Mouse (Mus musculus) MEL (cell line): ENCODE measurements around the gene Ccdc117. TPM values are rescaled to one million over a fixed set of nuclear protein-coding genes. Genes with fewer than 3 reads are reported as not detected.

Experiments
- DNase-seq: peaks from one replicate; pipeline ENCODE4 v3.0.0; 2011; ENCODE audit warnings: low read depth, low spot score
- H3K27ac ChIP-seq: 2 replicates; pipeline ENCODE4 v1.5.1; 2012; ENCODE audit warnings: low read depth, mild to moderate bottlenecking, control low read depth, low read length, moderate library complexity; ENCODE audit not compliant: control insufficient read depth
- H3K27me3 ChIP-seq, 2 experiments: fragments of 150-350 bp in 1 of 2; sonication (generic) in 1 of 2; 2 replicates each; pipeline ENCODE4 v1.6.1; 2012; ENCODE audit warnings: low read length in 2 of 2, mild to moderate bottlenecking in 2 of 2, improper control_type of control experiment in 1 of 2, moderate library complexity in 1 of 2; ENCODE audit not compliant: insufficient read depth in 2 of 2, control insufficient read depth in 1 of 2
- H3K36me3 ChIP-seq, 2 experiments: 2 replicates each; pipeline ENCODE4 v1.6.1; 2012 to 2014; ENCODE audit warnings: low read length in 2 of 2, improper control_type of control experiment in 1 of 2, inconsistent platforms in 1 of 2, mild to moderate bottlenecking in 1 of 2; ENCODE audit not compliant: insufficient read depth in 2 of 2, control insufficient read depth in 1 of 2
- H3K4me1 ChIP-seq, 2 experiments: fragments of 150-350 bp in 1 of 2; sonication (generic) in 1 of 2; 2 replicates each; pipeline ENCODE4 v1.6.1; 2012; ENCODE audit warnings: low read length in 2 of 2, improper control_type of control experiment in 1 of 2, mild to moderate bottlenecking in 1 of 2; ENCODE audit not compliant: insufficient read depth in 2 of 2, control insufficient read depth in 1 of 2
- H3K4me3 ChIP-seq, 2 experiments: fragments of 150-350 bp in 1 of 2; sonication (generic) in 1 of 2; 2 replicates each; pipeline ENCODE4 v1.5.1; 2012; ENCODE audit warnings: low read depth in 2 of 2, low read length in 2 of 2, mild to moderate bottlenecking in 2 of 2, moderate library complexity in 2 of 2, control low read depth in 1 of 2, improper control_type of control experiment in 1 of 2; ENCODE audit not compliant: control insufficient read depth in 1 of 2, insufficient read depth in 1 of 2
- H3K79me2 ChIP-seq: 2 replicates; pipeline ENCODE4 v1.6.1; 2012; ENCODE audit warnings: mild to moderate bottlenecking, low read length, moderate library complexity; ENCODE audit not compliant: control insufficient read depth, poor library complexity, insufficient read depth
- H3K9ac ChIP-seq: 2 replicates; pipeline ENCODE4 v1.6.1; 2012; ENCODE audit warnings: low read depth, mild to moderate bottlenecking, control low read depth, low read length, moderate library complexity; ENCODE audit not compliant: control insufficient read depth, poor library complexity, severe bottlenecking
- H3K9me3 ChIP-seq: fragments of 150-350 bp; sonication (generic); replicated peaks from 2 replicates; pipeline ENCODE4 v1.6.1; 2012; ENCODE audit warnings: mild to moderate bottlenecking, low read length, improper control_type of control experiment, moderate library complexity; ENCODE audit not compliant: insufficient read depth
- CHD2 ChIP-seq: IDR thresholded peaks from 2 replicates; pipeline ENCODE4 v1.6.1; 2011; ENCODE audit warnings: low read length, improper control_type of control experiment
- CTCF ChIP-seq, 3 experiments: IDR thresholded peaks in 2 of 3; conservative IDR thresholded peaks in 1 of 3; 2 replicates each; pipeline ENCODE4 v1.5.1; 2011 to 2012; ENCODE audit warnings: low read length in 3 of 3, low read depth in 2 of 3, mild to moderate bottlenecking in 2 of 3, improper control_type of control experiment in 1 of 3, inconsistent platforms in 1 of 3, mixed read lengths in 1 of 3, moderate library complexity in 1 of 3; ENCODE audit not compliant: control insufficient read depth in 1 of 3, insufficient read depth in 1 of 3, poor library complexity in 1 of 3, severe bottlenecking in 1 of 3
- EP300 ChIP-seq, 2 experiments: IDR thresholded peaks; 2 replicates each; pipeline ENCODE4 v1.6.1; 2011; ENCODE audit warnings: improper control_type of control experiment in 2 of 2, low read length in 2 of 2, low read depth in 1 of 2, mild to moderate bottlenecking in 1 of 2
- KAT2A ChIP-seq: conservative IDR thresholded peaks from 2 replicates; pipeline ENCODE4 v1.6.1; 2012; ENCODE audit warnings: low read depth, low read length, improper control_type of control experiment, inconsistent platforms
- MEF2A ChIP-seq: IDR thresholded peaks from 2 replicates; pipeline ENCODE4 v1.6.1; 2014; ENCODE audit warnings: low read depth, mild to moderate bottlenecking, inconsistent platforms, low read length, improper control_type of control experiment; ENCODE audit not compliant: poor library complexity, insufficient replicate concordance, severe bottlenecking; ENCODE audit errors: extremely low read depth
- MXI1 ChIP-seq: IDR thresholded peaks from 2 replicates; pipeline ENCODE4 v1.6.1; 2011; ENCODE audit warnings: mild to moderate bottlenecking, low read depth, low read length, improper control_type of control experiment
- NRF1 ChIP-seq: IDR thresholded peaks from 2 replicates; pipeline ENCODE4 v1.6.1; 2014; ENCODE audit warnings: low read depth, mild to moderate bottlenecking, inconsistent platforms, low read length, improper control_type of control experiment, moderate library complexity; ENCODE audit not compliant: poor library complexity, insufficient read depth, severe bottlenecking
- POLR2A ChIP-seq, 2 experiments: IDR thresholded peaks; 2 replicates each; pipeline ENCODE4 v1.6.1; 2011 to 2012; ENCODE audit warnings: low read length in 2 of 2, mild to moderate bottlenecking in 2 of 2, control low read depth in 1 of 2, improper control_type of control experiment in 1 of 2, low read depth in 1 of 2, moderate library complexity in 1 of 2; ENCODE audit not compliant: control insufficient read depth in 1 of 2, insufficient read depth in 1 of 2, poor library complexity in 1 of 2
- POLR2AphosphoS2 ChIP-seq: IDR thresholded peaks from 2 replicates; pipeline ENCODE4 v1.6.1; 2011; ENCODE audit warnings: low read length, improper control_type of control experiment
- RAD21 ChIP-seq: IDR thresholded peaks from 2 replicates; pipeline ENCODE4 v1.6.1; 2011; ENCODE audit warnings: mild to moderate bottlenecking, low read depth, low read length, improper control_type of control experiment
- SIN3A ChIP-seq: IDR thresholded peaks from 2 replicates; pipeline ENCODE4 v1.6.1; 2012; ENCODE audit warnings: low read length, improper control_type of control experiment, inconsistent platforms
- TAL1 ChIP-seq: IDR thresholded peaks from 2 replicates; pipeline ENCODE4 v1.6.1; 2012; ENCODE audit warnings: mild to moderate bottlenecking, inconsistent platforms, low read length, moderate library complexity, mixed read lengths
- TBP ChIP-seq: IDR thresholded peaks from 2 replicates; pipeline ENCODE4 v1.8.0; 2011; ENCODE audit warnings: low read depth, low read length, improper control_type of control experiment
- UBTF ChIP-seq: IDR thresholded peaks from 2 replicates; pipeline ENCODE4 v1.6.1; 2012; ENCODE audit warnings: low read depth, mild to moderate bottlenecking, inconsistent platforms, low read length, improper control_type of control experiment, moderate library complexity, borderline replicate concordance; ENCODE audit not compliant: insufficient read depth
- USF2 ChIP-seq, 2 experiments: IDR thresholded peaks; 2 replicates each; pipeline ENCODE4 v1.6.1; 2011 to 2012; ENCODE audit warnings: improper control_type of control experiment in 2 of 2, low read length in 2 of 2, borderline replicate concordance in 1 of 2, inconsistent platforms in 1 of 2, low read depth in 1 of 2, mild to moderate bottlenecking in 1 of 2; ENCODE audit not compliant: insufficient read depth in 1 of 2
- ZKSCAN1 ChIP-seq: IDR thresholded peaks from 2 replicates; pipeline ENCODE4 v1.6.1; 2012; ENCODE audit warnings: low read depth, mild to moderate bottlenecking, inconsistent platforms, low read length, improper control_type of control experiment, moderate library complexity
- ZMIZ1 ChIP-seq: IDR thresholded peaks from 2 replicates; pipeline ENCODE4 v1.6.1; 2012; ENCODE audit warnings: low read depth, mild to moderate bottlenecking, inconsistent platforms, low read length, improper control_type of control experiment, moderate library complexity
- ZNF384 ChIP-seq: IDR thresholded peaks from 2 replicates; pipeline ENCODE4 v1.6.1; 2012; ENCODE audit warnings: low read depth, mild to moderate bottlenecking, inconsistent platforms, low read length, improper control_type of control experiment
- polyA plus RNA-seq, 2 experiments: library from polyadenylated mRNA; stranded (reverse) in 1 of 2; unstranded in 1 of 2; fragments of >175 nt in 1 of 2; fragments of >200 nt in 1 of 2; gene quantifications; 2 replicates each; pipeline versions ENCODE4 v1.2.1 to v1.2.4; 2012; ENCODE audit warnings: low replicate concordance in 2 of 2, low read depth in 1 of 2; ENCODE audit not compliant: insufficient read length in 2 of 2, insufficient read depth in 1 of 2, missing spikeins in 1 of 2
- total RNA-seq: library from RNA; depleted of rRNA; stranded (reverse); fragments of 300-350 nt; gene quantifications from 2 replicates; pipeline ENCODE4 v1.2.3, GENCODE M21; 2012

Ccdc117 gene
- total and polyA plus RNA-seq, 3 experiments = 19.4 to 35.4 TPM; not detected in 1

DNA sequence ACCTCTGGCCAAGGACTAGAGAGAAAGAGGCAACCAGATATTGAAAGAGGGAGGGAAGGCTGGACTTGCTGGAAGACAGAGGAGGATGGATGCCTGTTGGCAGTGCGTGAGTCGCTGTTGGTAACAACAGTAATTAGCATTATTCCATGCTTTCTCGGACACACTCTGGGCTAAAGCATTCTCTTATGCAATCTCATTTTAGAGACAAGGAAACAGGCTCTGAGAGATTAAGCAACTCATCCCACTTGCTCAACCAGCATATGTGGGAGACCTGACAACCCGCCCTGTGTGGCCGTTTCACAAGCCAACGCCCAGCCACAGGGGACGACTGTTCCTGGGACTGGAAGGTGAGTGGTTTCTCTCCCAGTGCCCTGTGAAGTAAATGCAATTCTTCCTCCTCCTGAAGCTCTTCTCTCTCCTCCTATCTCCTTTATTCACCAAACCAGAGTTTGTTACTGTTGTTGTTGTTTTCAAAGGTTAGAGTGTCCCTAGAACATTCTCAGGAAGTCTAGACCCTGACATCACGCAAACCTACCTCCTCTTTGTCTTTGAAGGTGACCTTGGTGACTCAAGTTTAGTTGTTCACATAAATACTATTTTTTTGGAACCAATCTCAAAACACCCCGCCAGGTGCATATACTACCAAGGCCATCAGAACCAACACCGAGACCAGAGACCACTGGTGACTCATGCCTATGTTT lies 39.5 kb downstream of the Ccdc117 start:
- Histone ChIP-seq H3K9ac (no peak overlapping the region), H3K36me3 (peaks cover 0 to 5% of the 10 kb centered on the region in 2 experiments; a peak in 1 of 4 replicates), H3K4me1 (peaks cover 3 to 10% of the 10 kb centered on the region in 2 experiments; a peak in 3 of 4 replicates), H3K27me3 (no peaks in the 10 kb centered on the region), H3K9me3 (no peaks in the 10 kb centered on the region), H3K27ac (no peak overlapping the region), H3K79me2 (no peaks in the 10 kb centered on the region; the same call in 1 of the 2 replicates), H3K4me3 (no peak overlapping the region)
- no peak for DNase-seq
- TF ChIP-seq CHD2 = no peak
- TF ChIP-seq POLR2AphosphoS2 = no peak
- no peak for TF ChIP-seq NRF1
- TF ChIP-seq TAL1 = no peak
- no peak for TF ChIP-seq TBP
- TF ChIP-seq MEF2A = no peak
- TF ChIP-seq EP300 (IDR thresholded peaks at IDR 0.05; ENCODE audit: low read depth in 1 of 2, low read length in 2 of 2) = no peak
- no peak for TF ChIP-seq ZNF384
- no peak for TF ChIP-seq KAT2A
- TF ChIP-seq MXI1 = no peak
- TF ChIP-seq POLR2A (IDR thresholded peaks at IDR 0.05; ENCODE audit: control insufficient read depth in 1 of 2, insufficient read depth in 1 of 2, low read depth in 1 of 2, low read length in 2 of 2, poor library complexity in 1 of 2) = no peak
- no peak for TF ChIP-seq CTCF (IDR thresholded peaks at IDR 0.05 in 2 of 3, conservative IDR thresholded peaks at IDR 0.05 in 1 of 3; ENCODE audit: control insufficient read depth in 1 of 3, insufficient read depth in 1 of 3, low read depth in 2 of 3, low read length in 3 of 3, poor library complexity in 1 of 3, severe bottlenecking in 1 of 3)
- no peak for TF ChIP-seq RAD21
- no peak for TF ChIP-seq ZKSCAN1
- no peak for TF ChIP-seq ZMIZ1
- no peak for TF ChIP-seq SIN3A
- no peak for TF ChIP-seq UBTF

DNA sequence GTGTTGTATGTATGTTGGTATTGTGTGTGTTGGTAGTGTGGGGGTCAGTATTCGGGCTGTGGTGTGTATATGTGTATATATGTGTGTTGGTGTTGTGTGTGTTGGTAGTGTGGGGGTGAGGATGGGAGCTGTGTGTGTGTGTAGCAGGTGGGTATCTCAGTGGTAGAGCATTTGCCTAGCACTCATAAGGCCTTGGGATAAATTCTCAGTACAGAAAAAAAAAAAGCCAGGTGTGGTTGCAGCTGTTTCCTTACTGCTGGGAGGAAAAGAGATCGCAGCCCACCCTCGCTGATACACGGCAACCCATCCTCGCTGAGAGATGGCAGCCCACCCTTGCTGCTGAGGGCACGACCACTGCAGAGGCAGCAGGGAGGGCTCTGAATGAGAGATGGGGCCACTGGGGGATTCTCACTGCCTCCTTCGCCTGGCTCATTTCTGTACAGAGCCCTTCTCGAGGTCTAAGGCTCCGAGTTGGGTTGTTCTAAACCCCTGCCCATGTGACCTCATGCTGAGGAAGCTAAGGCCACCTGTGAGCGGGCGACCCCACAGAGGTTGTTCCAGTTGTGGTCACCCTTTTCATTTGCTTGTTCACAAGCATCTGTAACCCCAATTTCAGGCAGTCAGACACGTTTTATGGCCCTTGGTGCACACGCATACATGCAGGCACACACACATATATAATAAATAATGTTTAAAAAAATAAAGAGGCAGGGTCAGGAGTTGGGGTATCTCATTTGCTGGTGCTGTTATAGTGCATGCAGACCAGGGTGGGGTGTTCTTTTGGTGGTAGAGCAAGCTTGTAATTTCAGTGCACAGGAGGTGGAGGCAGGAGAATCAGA lies 40.9 kb downstream of the Ccdc117 start:
- Histone ChIP-seq H3K79me2 (no peaks in the 10 kb centered on the region; the same call in 1 of the 2 replicates), H3K27me3 (no peaks in the 10 kb centered on the region), H3K9ac (no peak overlapping the region), H3K4me3 (no peak overlapping the region), H3K9me3 (no peaks in the 10 kb centered on the region)
- TF ChIP-seq USF2 (IDR thresholded peaks at IDR 0.05; ENCODE audit: borderline replicate concordance in 1 of 2, insufficient read depth in 1 of 2, low read depth in 1 of 2, low read length in 2 of 2) (no peak), NRF1 (no peak)
- TF ChIP-seq, all 39 proteins: peak for 0
- no peak for DNase-seq
- peaks cover 3 to 8% of the 10 kb centered on the region in 2 experiments; a peak in 3 of 4 replicates for H3K4me1 ChIP-seq
- H3K36me3 ChIP-seq = peaks cover 0 to 5% of the 10 kb centered on the region in 2 experiments; a peak in 1 of 4 replicates
- no peak overlapping the region for H3K27ac ChIP-seq
